Mouse (Mus musculus): ENCODE measurements around the gene Filip1. TPM values are rescaled to one million over a fixed set of nuclear protein-coding genes. Genes with fewer than 3 reads are reported as not detected.

The Filip1 gene
- total RNA-seq, 1 experiment from 2014 or later: 0.46 TPM

DNA sequence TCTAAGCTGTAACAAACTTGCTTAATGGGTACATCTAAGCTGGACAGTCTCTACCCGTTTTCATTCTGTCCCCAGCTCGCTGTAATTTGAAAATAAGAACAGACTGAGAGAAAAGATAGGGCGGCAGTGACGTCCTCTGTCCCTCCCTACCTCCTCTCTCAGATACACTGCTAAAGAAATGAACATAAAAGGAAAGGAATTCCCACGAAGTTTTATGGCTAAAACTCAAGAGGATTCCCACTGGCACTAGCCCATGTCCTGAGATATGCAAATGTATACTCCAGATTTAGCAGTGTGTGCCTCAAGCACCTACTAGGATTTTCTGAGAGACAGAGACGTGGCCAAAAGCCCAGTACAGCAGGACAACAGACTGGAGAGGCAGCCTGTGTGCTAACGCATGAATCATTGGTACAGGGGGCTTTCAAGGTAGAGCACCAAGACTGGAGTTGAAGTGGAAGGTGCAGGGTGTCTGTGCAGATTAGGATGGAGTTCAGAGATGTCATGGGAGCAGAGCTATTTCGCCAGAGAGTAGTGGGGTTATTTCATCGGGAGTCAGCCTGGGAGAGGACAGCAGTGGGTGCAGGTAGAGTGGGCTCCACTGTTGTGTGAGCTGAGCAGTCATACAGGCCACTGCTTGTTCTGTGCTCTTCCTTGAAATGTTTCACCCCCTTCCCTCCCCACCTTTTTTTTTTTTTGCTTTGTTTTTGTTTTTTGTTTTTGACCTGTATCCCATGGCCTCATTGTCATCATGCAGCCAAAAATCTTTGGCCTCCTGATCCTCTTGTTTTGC is 92.7 kb downstream of the Filip1 start:
- ATAC-seq (replicated peaks; ENCODE audit: low read depth, poor library complexity, severe bottlenecking): peak; percentile 16; the same call in 1 of the 2 replicates

DNA sequence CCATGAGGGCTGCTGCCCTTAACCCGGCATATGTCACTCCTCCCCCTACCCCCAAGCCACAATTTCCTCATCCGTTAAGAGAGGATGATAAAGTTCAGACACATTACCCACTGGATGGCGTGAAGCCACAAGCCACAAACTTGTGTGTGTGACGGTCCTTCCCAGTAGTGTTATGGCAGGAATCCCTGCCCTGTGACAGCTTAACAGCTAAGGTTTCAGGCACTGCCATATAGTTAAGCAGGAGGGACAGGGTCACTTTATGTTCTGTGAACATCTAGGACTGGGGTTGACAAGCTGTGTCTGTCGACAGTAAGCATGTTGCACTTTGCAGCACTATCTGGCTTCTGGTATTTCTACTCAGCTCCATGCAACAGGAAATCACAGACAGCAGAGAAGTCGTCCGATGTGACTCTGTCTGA is 93.3 kb downstream of the Filip1 start:
- ATAC-seq (replicated peaks; ENCODE audit: low read depth, poor library complexity, severe bottlenecking): peak; percentile 89

DNA sequence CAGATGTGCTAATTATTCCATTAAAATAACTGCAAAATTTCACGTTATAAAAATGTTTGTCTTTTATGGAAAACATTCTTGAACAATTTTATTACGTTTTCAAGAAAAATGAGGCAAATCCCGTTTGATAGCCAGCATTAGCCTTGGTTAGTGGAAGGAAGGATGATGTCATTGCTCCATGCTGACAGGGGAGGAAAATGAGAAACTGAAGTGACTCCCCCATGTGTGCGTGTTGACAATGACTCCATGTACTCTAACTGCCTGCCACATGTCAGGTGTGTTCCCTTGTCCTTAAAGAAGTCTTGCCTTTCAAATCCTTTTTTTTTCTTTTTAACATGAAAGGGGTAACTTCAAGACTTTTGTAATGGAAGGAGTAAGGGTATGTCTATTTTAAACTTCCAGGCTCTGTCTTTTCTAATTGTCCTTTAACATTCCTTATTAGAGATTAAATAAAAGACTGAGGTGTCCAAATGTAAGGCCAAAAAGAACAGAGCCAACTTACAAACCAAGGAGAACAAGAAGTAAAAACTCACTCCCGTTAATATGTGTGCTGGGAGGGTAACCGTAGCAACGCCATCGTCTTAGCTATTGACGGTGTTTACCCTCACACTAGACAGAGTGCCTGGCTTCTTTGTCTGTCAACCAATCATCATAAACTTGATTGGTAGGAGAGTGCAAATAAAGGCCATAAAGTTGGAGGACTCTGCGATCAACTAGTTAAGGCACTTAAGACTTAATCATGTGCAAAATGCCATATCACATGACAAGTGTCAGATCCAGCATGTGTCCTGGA is 94.1 kb downstream of the Filip1 start:
- ATAC-seq (replicated peaks; ENCODE audit: low read depth, poor library complexity, severe bottlenecking): peak; percentile 12

- no peak for ATAC-seq (replicated peaks; ENCODE audit: low read depth, poor library complexity, severe bottlenecking)
Observed at GRCm38 (mm10) chr9:79914276-79914675, 98.4 kb downstream of the Filip1 start.

DNA sequence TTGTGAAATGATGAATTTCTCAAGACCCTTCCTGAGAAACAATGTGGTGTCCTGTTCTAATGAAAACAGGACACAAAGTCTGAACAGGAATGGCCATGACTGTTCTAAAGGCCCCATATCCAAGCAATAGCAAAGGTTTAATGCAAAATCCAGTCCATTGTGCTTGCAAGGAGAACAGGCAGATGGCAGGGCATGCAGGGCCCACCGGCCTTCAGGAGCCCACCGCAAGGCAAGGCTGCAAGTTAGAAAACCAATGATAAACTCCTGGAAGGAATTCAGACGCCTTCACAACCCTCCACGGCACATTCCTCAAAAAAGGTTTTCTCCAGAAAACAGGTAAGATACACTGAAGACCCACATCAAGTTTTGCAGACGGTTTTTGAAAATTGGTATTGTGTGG is 99.7 kb downstream of the Filip1 start:
- ATAC-seq (replicated peaks; ENCODE audit: low read depth, poor library complexity, severe bottlenecking): no peak

DNA sequence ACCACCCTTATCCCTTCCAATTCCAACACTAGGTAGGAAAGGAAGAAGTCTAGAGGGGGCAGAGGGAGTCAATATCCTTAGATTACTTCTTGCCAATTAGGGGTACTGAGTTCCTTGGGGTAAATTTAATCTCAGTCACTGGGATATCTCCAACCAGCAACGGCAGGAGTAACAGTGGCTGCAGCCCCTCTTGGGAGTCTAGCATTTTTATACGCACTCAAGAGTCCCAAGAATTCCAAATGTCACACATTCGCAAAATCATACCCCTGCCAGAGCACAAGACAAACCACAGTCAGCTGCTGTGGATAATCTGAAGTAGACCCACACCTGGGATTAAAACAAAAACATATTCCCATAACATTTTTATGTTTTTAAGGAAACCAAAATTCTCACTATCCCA is 102.5 kb downstream of the Filip1 start:
- ATAC-seq (replicated peaks; ENCODE audit: low read depth, poor library complexity, severe bottlenecking): no peak

- ATAC-seq (replicated peaks; ENCODE audit: low read depth, poor library complexity, severe bottlenecking): peak; percentile 99
Observed at GRCm38 (mm10) chr9:79898815-79899214, 113.8 kb downstream of the Filip1 start.

GRCm38 (mm10) chr9:79894665-79895064 is 118.0 kb downstream of the Filip1 start:
- ATAC-seq (replicated peaks; ENCODE audit: low read depth, poor library complexity, severe bottlenecking): no peak

DNA sequence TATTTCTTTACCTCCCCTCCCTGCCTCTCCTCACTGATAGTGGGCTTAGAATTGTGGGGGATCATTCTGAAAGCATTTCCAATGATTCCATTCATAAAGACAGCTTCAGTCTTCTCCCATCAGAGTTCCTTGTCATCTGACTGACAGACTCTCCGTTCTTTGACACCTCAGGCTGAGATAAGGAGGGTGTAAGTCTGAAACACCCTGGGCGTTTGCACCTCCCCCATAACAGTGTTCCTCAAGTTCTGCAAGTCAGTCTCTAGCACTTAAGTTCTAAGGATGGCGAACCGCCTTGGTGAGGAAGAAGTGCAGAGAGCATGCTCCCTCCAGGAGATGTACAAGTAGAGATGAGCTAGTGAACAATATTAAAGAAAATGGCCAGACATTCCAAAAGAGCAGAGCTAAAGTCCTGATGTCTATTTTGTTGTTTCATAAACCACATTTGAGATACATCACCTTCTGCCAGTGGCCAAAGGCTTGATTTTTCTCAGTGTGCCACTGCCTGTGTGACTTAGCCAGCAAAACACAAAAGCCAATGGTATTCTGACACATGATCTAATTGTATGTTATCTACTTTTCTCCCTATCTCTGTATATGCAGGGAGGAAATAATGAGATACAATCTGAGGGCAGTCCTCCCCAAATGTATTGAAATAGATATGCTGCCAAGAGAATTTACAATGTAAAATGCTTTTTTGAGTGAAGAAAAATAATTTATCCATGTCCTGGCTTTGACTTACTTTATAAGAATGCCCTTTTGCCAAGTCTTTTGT is 118.6 kb downstream of the Filip1 start:
- no peak for ATAC-seq (replicated peaks; ENCODE audit: low read depth, poor library complexity, severe bottlenecking)

DNA sequence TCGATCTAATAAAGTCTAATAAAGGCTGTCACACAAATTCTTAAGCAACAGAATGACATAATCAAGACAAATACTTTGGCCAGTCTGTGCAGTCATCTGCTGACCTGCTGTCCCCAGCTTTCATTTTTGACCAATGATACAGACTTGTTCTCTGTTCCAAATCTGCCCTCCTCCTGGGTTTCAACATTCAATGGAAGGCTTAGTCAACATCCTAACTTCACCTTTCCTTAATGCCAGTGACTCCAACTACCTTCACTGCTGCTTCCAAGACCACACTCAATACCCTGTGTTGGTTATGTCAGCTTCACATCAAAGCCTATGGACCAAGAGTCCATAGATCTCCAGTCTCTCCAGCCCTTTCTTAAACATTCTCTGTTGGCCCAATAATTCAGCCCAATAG is 120.5 kb downstream of the Filip1 start:
- no peak for ATAC-seq (replicated peaks; ENCODE audit: low read depth, poor library complexity, severe bottlenecking)

- no peak for ATAC-seq (replicated peaks; ENCODE audit: low read depth, poor library complexity, severe bottlenecking)
Observed at GRCm38 (mm10) chr9:79890488-79890887, 122.2 kb downstream of the Filip1 start.

- ATAC-seq (replicated peaks; ENCODE audit: low read depth, poor library complexity, severe bottlenecking): 0 out of 2 replicates have a peak, but pooled peaks have one; percentile 24
Observed at GRCm38 (mm10) chr9:79889132-79889531, 123.5 kb downstream of the Filip1 start.

DNA sequence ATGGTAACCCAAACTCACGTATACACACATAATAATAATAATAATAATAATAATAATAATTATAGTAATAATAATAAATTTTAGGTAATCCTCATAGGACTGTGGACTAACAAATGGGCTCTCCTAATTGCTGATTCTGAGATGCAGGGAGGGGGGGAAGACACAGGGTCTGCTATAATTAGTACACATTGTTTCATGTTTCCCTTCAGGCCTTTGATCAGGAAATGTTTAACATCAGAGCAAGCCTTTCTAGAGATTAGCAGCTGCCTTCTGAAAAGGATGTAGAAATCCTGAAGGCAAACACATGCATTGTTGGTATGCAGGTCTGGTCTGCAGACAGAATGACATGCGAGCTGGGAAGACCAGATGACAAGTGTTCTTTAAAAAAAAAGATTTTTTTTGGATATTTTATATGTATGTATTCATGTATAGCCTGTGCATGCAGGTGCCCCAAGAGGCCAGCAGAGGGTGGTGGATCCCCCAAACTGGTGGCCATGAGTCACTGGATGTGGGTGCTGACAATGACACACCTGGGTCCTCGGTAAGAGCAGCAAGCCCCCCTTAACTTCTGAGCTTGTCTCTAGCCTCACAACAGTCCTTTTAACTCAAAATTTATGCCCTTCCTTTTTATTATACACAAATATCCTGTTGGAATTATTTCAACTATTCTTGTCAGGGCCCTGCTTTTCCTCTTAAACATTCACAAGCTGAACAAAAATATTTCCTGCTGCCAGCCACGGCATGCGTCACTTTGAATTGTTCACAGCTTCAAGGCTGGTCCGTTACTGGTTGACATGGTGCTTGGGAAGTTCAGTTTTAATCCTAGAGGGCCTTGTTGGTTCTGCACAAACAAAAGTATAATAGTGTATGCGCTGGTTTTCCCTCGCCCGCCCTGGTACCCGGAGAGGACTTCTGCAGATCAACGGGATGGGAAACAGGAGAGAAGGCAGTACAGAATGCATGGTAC is 127.1 kb downstream of the Filip1 start:
- ATAC-seq (replicated peaks; ENCODE audit: low read depth, poor library complexity, severe bottlenecking): peak; percentile 83

DNA sequence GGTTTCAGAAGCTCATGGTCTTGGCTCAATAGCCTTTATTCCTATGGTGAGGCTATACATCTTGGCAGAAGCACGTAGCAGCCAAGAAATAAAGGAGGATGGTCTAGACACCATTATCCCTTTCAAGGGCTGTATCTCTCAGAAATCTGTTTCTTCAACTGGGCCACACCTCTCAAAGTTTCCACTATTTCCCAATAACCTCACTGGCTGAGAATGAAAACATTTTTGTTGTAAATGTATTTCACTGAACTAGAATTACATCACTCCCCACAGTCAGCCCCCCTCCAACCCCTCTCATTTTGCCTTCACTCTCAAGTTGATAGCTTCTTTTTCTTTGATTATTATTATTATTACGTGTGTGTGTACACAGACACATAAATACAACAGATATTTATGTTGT is 129.5 kb downstream of the Filip1 start:
- ATAC-seq (replicated peaks; ENCODE audit: low read depth, poor library complexity, severe bottlenecking): no peak

DNA sequence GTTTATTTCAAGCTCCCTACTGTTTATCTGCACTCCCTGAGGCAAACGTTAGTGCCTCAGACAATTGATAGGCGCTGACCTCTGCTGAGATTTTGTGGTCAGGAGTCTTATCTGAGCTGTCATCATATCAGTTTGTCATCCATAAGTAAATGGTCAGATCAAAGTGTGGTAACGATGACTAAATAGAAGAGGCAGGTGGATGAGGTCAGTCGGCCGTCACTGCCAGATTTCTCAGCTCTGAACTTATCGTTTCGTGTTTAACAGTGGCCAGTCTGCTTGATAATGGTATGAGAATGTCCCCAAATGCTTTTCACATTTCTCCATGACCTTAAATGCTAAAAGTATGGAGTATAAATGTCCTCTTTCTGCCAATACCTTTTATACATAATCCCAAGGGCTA is 132.6 kb downstream of the Filip1 start:
- ATAC-seq (replicated peaks; ENCODE audit: low read depth, poor library complexity, severe bottlenecking): no peak

DNA sequence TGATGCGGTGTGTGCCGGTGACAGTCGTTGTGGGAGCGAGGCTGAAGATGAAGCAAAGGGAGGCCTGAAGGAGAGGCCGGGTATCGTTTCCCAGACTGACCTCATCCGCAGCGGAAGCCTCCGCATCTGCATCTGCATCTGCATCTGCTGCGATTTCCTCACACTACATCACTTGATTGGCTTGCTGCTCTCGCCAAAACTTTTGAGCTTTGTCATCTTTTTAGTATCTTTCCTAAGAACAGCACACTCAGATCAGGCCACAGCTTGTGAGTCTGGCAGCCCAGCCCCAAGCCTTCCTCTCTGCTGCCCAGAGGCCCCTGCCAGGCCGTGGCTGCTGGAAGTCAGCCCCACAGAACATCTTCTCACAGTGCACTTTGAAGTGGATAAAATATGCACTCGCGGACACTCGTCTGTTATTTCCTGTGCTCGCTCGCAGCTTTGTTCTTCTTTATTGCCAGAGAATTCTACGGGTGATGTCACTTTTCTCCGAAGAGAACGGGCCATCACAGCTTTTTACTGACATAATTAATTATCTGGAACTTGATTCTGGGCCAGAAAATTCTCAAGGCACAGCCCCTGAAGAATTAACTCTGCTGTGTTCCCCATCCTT is 137.0 kb downstream of the Filip1 start:
- ATAC-seq (replicated peaks; ENCODE audit: low read depth, poor library complexity, severe bottlenecking): no peak

DNA sequence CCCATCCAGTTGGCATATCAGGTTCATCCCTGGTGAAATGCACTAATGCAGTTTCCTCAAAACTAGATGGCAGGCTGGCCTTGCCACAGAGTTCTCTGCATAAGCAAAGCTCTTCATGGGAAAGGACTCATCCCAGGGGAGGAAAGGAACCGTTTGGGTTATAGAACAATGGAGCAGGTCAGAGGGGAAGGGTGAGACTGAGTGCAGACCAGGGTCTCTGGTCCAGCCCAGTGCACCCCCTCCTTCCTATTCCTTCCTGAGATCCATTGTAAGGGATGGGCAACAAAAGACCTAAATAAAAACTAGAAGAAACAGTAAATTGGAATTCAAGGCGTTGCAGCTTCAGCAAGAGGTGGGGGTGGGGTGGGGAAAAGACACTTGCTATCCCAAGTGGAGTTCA is 140.1 kb downstream of the Filip1 start:
- ATAC-seq (replicated peaks; ENCODE audit: low read depth, poor library complexity, severe bottlenecking): no peak

DNA sequence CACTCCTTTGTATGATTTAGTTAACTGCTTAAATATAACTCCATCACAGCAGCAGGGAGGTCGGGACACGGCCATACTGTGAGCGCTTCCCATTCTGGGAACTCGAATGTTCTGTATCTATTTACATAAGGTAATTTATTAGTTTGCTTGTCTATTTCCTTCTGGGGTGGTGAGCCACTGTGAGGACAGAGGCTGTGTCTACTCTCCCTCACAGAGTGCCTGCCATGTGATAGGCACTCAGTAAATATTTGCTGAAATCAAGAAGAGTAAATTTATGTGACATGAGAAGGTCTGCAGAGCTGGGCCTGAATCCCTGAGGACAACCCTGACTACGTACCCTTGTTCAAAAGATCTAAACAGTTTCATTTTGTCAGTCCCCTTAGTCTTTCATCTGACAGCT is 143.1 kb downstream of the Filip1 start:
- no peak for ATAC-seq (replicated peaks; ENCODE audit: low read depth, poor library complexity, severe bottlenecking)

DNA sequence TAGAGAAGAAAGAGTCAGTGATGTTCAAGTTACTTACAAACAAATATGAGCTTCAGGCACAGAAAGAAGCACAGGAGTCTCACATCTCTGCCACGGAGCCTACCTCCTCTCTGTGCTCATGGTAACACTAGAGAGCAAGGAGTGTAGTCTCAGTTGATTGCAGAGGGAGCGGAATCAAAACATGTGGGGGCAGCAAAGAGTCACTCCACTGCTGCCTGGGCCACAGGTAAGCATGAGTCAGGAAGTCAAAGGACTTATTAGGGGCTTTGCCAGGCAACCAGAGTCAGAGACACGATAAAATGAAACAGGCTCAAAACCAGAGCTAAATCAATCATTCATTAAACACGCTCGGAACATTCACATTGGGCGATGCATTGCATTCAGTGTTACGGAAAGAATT is 146.7 kb downstream of the Filip1 start:
- ATAC-seq (replicated peaks; ENCODE audit: low read depth, poor library complexity, severe bottlenecking): no peak

All from common myeloid progenitor, adult 5-6 weeks (primary cell).